12 mouse cellular contexts compared by ENCODE assay signal in the genomic region with DNA sequence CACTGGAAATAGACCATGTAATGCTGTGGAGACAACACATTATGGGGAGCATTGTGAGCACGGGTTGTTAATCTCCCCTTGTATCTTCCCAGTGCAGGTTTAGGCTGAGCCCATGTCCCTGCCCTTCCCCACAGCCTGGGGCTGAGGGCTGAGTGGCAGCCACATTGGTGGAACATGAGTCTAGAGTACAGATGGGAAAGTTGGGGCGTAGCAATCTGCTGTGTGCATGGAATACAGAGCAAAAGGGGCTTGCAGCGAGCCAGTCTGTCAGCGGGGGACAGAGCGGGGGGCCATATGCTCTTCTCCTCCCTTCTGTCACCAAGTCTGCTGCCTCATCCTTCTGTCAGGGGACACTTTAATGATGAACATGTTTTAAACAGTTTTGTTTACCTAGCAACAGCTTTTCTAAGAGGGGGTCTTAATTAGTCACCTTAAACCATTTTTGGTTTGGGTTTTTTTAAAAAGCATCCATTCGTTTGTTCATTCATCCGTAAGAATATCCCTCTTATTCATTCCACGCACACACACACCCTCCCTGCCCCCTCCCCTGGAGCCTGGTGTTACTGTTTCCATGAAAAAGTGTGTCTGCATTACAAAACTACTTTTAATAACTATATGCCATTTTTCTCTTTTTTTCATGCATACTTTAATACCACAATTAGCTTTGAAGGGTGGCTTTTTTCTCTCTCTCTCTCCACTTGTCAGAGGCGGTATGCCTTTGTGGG.
DNase-seq lines count a peak whose midpoint lies in the region; ATAC-seq and TF ChIP-seq lines count a peak whose summit lies in the region.
"Had no signal": no experiment of that assay in that cellular context is flagged by ENCODE, and none has a peak within 500 bp of the region (broad histone marks: within the 10 kb centered on the region; RNA-seq: fewer than 3 reads in every experiment).

No protein-coding gene starts in this region.

- intact Hi-C loops in heart, adult 2 months (cut with DNase I) = no loop called here

- no peaks in the 10 kb centered on the region for H3K4me1 ChIP-seq in embryonic facial prominence, embryonic 10.5 days
- peaks cover 3% of the 10 kb centered on the region for H3K4me1 ChIP-seq in hindbrain, postnatal 0 days (ENCODE audit: insufficient read depth, low read length)
- no peaks in the 10 kb centered on the region for H3K4me1 ChIP-seq in midbrain, postnatal 0 days (ENCODE audit: insufficient read depth, low read length)
- H3K4me1 ChIP-seq in heart, adult 2 months (ENCODE audit: control insufficient read depth, insufficient read depth, low read length) = no peaks in the 10 kb centered on the region
- H3K4me1 ChIP-seq in limb, embryonic 10.5 days = no peaks in the 10 kb centered on the region
- H3K4me1 ChIP-seq: liver, embryonic 15.5 days; stomach, embryonic 15.5 days had no signal

- no peaks in the 10 kb centered on the region for H3K9me3 ChIP-seq in embryonic facial prominence, embryonic 10.5 days
- H3K9me3 ChIP-seq in hindbrain, postnatal 0 days (ENCODE audit: low read length) = no peaks in the 10 kb centered on the region
- H3K9me3 ChIP-seq in midbrain, postnatal 0 days (ENCODE audit: low read length) = no peaks in the 10 kb centered on the region
- no peaks in the 10 kb centered on the region for H3K9me3 ChIP-seq in limb, embryonic 10.5 days (replicated peaks)
- H3K9me3 ChIP-seq: liver, embryonic 15.5 days; stomach, embryonic 15.5 days had no signal

- TF ChIP-seq POLR2A in heart, adult 2 months (IDR thresholded peaks at IDR 0.05; ENCODE audit: insufficient read depth, low read depth, low read length) = no peak

- TF ChIP-seq CTCF in hindbrain, postnatal 0 days (IDR thresholded peaks at IDR 0.05; ENCODE audit: low read depth) = no peak
- no peak for TF ChIP-seq CTCF in midbrain, postnatal 0 days (IDR thresholded peaks at IDR 0.05)
- no peak for TF ChIP-seq CTCF in heart, adult 2 months (IDR thresholded peaks at IDR 0.05)

- no peak overlapping the region for H3K4me3 ChIP-seq in embryonic facial prominence, embryonic 10.5 days
- no peak overlapping the region for H3K4me3 ChIP-seq in hindbrain, postnatal 0 days (ENCODE audit: low read length)
- H3K4me3 ChIP-seq in midbrain, postnatal 0 days (ENCODE audit: low read depth, low read length) = no peak overlapping the region
- H3K4me3 ChIP-seq in heart, adult 2 months = no peak overlapping the region
- H3K4me3 ChIP-seq in limb, embryonic 10.5 days = no peak overlapping the region
- H3K4me3 ChIP-seq: liver, embryonic 15.5 days; myocyte; stomach, embryonic 15.5 days had no signal

- H3K27ac ChIP-seq in embryonic facial prominence, embryonic 10.5 days (replicated peaks) = no peak overlapping the region
- no peak overlapping the region for H3K27ac ChIP-seq in hindbrain, postnatal 0 days
- no peak overlapping the region for H3K27ac ChIP-seq in midbrain, postnatal 0 days (ENCODE audit: low read depth, low read length)
- no peak overlapping the region for H3K27ac ChIP-seq in heart, adult 2 months
- H3K27ac ChIP-seq in limb, embryonic 10.5 days = no peak overlapping the region
- H3K27ac ChIP-seq: liver, embryonic 15.5 days; stomach, embryonic 15.5 days had no signal

- no peaks in the 10 kb centered on the region for H3K79me2 ChIP-seq in heart, adult 2 months (replicated peaks; ENCODE audit: control insufficient read depth, insufficient read depth, low read length)

- no peaks in the 10 kb centered on the region for H3K27me3 ChIP-seq in embryonic facial prominence, embryonic 10.5 days (replicated peaks; ENCODE audit: low read depth, poor library complexity, severe bottlenecking)
- no peaks in the 10 kb centered on the region for H3K27me3 ChIP-seq in hindbrain, postnatal 0 days (ENCODE audit: insufficient read depth, low read length)
- no peaks in the 10 kb centered on the region for H3K27me3 ChIP-seq in midbrain, postnatal 0 days (ENCODE audit: insufficient read depth, low read length)
- H3K27me3 ChIP-seq in heart, adult 2 months (ENCODE audit: control insufficient read depth, insufficient read depth, low read length) = no peaks in the 10 kb centered on the region
- no peaks in the 10 kb centered on the region for H3K27me3 ChIP-seq in limb, embryonic 10.5 days (ENCODE audit: low read depth, poor library complexity, severe bottlenecking)
- H3K27me3 ChIP-seq: liver, embryonic 15.5 days; stomach, embryonic 15.5 days had no signal

- peak; percentile 9 for DNase-seq in cerebellum, adult 11-12 months
- DNase-seq in cerebellum, adult 9-10 months = no peak
- peak; percentile 8 for DNase-seq in embryonic facial prominence, embryonic 10.5 days (ENCODE audit: low spot score)
- peak; percentile 44 for DNase-seq in hindbrain, postnatal 0 days (ENCODE audit: low spot score)
- DNase-seq in midbrain, postnatal 0 days (ENCODE audit: low spot score) = peak; percentile 47
- DNase-seq in heart, adult 2 months = no peak
- no peak for DNase-seq in adrenal gland, adult (ENCODE audit: inconsistent age in 2 of 2, low spot score in 1 of 2)
- no peak for DNase-seq in limb, embryonic 10.5 days (ENCODE audit: low spot score)
- DNase-seq: kidney, postnatal 25 days had no signal

- TF ChIP-seq EP300 in heart, adult 2 months (IDR thresholded peaks at IDR 0.05; ENCODE audit: insufficient read depth, low read depth, low read length) = no peak

- WGBS in embryonic facial prominence, embryonic 10.5 days = 81% methylated on average over 9 of the region's 9 CpGs
- 18% methylated on average over 9 of the region's 9 CpGs for WGBS in hindbrain, postnatal 0 days
- 34% methylated on average over 9 of the region's 9 CpGs for WGBS in midbrain, postnatal 0 days
- 85% methylated on average over 9 of the region's 9 CpGs for WGBS in heart, adult 2 months
- WGBS in limb, embryonic 10.5 days = 65% methylated on average over 9 of the region's 9 CpGs

- no peak overlapping the region for H3K4me2 ChIP-seq in hindbrain, postnatal 0 days (ENCODE audit: low read depth, low read length)
- H3K4me2 ChIP-seq in midbrain, postnatal 0 days (ENCODE audit: low read depth, low read length, poor library complexity, severe bottlenecking) = no peak overlapping the region
- H3K4me2 ChIP-seq: liver, embryonic 15.5 days; stomach, embryonic 15.5 days had no signal

- peak; percentile 70 for ATAC-seq in hindbrain, postnatal 0 days
- no peak for ATAC-seq in midbrain, postnatal 0 days (ENCODE audit: low FRiP score)

- no peak overlapping the region for H3K9ac ChIP-seq in hindbrain, postnatal 0 days (replicated peaks; ENCODE audit: low read length)
- no peak overlapping the region for H3K9ac ChIP-seq in midbrain, postnatal 0 days (replicated peaks; ENCODE audit: low read length, poor library complexity, severe bottlenecking)
- H3K9ac ChIP-seq in heart, adult 2 months (ENCODE audit: low read depth, low read length) = no peak overlapping the region
- H3K9ac ChIP-seq: liver, embryonic 15.5 days; stomach, embryonic 15.5 days had no signal

- H3K36me3 ChIP-seq in embryonic facial prominence, embryonic 10.5 days (replicated peaks) = no peaks in the 10 kb centered on the region
- no peaks in the 10 kb centered on the region for H3K36me3 ChIP-seq in hindbrain, postnatal 0 days (ENCODE audit: insufficient read depth, low read length)
- no peaks in the 10 kb centered on the region for H3K36me3 ChIP-seq in midbrain, postnatal 0 days (ENCODE audit: insufficient read depth, low read length)
- no peaks in the 10 kb centered on the region for H3K36me3 ChIP-seq in heart, adult 2 months (ENCODE audit: control insufficient read depth, insufficient read depth, low read length)
- no peaks in the 10 kb centered on the region for H3K36me3 ChIP-seq in limb, embryonic 10.5 days
- H3K36me3 ChIP-seq: liver, embryonic 15.5 days; stomach, embryonic 15.5 days had no signal

Comparison
In these comparisons a context has a peak if more than half of its experiments do, and no peak if none do; other contexts are left out.
1. DNase-seq: peak in cerebellum, adult 11-12 months (single experiment), embryonic facial prominence, embryonic 10.5 days (single experiment), hindbrain, postnatal 0 days (single experiment) and midbrain, postnatal 0 days (single experiment); none in cerebellum, adult 9-10 months (single experiment), heart, adult 2 months (0 of 2), adrenal gland, adult (0 of 2) and limb, embryonic 10.5 days (single experiment).